Mouse (Mus musculus) adrenal gland, adult 2 months (tissue): Measurements from ENCODE around the gene Ajuba. TPM values are rescaled to one million over a fixed set of nuclear protein-coding genes. Genes with fewer than 3 reads are reported as not detected.

Source experiments
- DNase-seq: peaks from one replicate; pipeline ENCODE4 v3.0.0; 2021
- long read RNA-seq: library from polyadenylated mRNA; stranded (forward); transcript quantifications from one replicate; pipeline ENCODE4 v2.0.0, GENCODE M21; 2021
- polyA plus RNA-seq: library from polyadenylated mRNA; depleted of rRNA; stranded (reverse); fragments of >200 nt; gene quantifications from 2 replicates; pipeline ENCODE4 v1.2.3, GENCODE M21; 2012; rRNA removed
- total RNA-seq, 2 experiments: library from RNA; stranded (reverse); gene quantifications; 2 replicates each; pipeline ENCODE4 v1.2.3; 2021

Ajuba gene
- 10 to 100 TPM; 14.4 to 30.3 TPM for total RNA-seq
- polyA plus RNA-seq = 47.0 and 56.9 TPM in 2 replicates
- long read RNA-seq, transcript Ajuba-201 (8 exons, 3,397 nt) = major isoform, 32 of 36 reads
- long read RNA-seq, partial matches to known transcripts = 1 of 36 reads
- long read RNA-seq, other reads (novel, unspliced or antisense) = 3 of 36 reads

DNA sequence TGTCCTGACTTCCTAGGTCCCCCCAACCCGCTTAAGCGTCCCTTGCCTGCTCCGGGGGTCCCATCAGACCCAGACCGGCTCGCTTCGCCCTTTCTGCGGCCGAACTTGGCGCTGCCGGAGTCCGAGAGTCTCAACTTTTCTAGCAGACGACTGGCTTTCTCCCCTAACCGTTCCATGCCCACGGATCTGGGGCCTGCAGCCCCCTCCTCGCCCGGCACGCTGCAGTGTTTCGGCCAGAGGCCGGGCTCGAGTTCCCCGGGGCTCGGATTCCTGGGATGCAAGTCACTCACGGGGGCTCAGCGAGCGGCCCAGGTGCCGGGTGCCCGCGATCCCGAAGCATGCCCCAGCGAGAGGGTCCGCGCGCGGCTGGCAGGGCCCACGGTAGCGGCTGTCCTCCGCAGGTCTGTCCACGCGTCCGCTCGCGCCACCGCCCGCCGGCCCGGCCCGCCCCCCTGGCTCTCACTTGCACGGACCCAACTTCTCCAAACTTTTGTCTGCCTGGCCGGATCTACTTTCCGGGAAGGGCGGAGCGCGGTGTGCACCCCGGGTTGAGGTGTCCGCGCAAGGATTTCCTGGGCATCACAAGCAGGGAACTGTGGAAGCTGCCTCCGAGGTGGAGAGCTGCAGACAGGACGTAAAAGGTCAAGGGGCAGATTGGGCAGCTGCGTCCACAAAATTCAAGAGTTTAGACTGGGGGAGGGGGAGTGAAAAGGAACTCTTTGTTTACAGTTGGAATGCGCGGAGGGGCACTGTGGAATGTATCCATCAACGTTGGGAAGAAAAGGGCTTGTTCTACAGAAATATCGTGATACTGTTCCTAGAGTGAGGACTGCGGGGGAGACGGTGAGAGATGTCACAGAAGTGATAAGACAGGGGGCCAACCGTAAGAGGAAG, at the start of gene Ajuba:
TSS of gene Ajuba (minus strand) at position 470 of the 894 bp plus-strand sequence.
- DNase-seq = peak; percentile 95

DNA sequence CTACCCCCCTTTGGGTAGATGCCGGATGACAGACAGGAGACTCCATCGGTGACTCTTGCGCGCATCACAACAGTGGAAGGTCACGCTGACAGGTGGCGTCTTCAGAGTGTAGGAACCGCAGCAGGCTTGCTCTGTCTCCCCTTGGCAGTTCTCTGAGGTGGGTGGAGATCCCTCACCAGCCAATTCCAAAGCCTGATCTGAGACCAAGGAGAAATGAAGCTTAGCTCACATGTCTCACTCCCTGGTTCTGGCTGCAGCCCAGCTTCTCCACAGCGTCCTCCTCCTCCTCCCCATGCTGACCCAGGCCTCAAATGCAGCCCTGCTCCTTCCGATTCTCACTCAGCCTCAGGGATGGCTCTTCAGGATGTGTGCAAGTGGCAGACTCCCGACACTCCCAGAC, 47.6 kb upstream of the Ajuba start:
- DNase-seq = no peak

DNA sequence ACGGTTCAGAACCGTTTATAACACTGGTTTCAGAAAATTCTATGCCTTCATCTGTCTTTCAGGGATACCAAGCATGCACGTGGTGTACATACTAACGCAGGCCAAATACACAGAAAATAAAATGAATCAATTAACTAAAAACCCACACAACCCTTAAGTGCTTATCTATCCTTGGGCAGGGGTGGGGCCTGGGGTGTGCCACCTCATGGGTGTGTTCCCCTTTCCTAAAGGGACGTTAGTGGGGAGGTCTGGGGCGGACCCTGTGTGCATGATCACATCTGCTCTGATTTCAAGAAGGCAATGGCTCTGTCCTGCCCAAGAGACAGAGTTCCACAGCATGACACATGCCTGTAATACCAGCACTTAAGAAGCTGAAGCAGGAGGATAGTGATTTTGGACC, 46.0 kb upstream of the Ajuba start:
- no peak for DNase-seq

DNA sequence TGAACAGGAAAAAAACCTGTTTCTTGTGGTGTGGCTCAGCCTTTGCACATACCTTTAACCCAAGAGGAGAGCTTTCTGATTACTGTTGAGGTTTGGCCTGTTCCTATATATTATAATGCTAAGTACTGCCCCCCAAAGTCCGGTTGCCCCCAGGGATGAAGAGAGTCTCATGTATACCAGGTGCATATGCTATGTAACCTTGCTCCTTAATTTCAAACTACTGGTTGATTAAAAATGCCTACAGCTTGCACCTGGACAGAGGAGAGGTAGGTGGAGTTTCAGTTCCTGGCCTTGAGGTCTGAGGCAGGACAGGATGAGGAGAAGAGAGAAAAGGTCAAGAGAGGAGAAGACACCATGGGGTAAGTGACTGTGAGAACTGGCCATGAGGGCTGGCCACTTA, 43.8 kb upstream of the Ajuba start, which contains the start of gene Psmb11:
TSS of gene Psmb11 (plus strand) at position 301 of the 400 bp plus-strand sequence.
- no peak for DNase-seq

DNA sequence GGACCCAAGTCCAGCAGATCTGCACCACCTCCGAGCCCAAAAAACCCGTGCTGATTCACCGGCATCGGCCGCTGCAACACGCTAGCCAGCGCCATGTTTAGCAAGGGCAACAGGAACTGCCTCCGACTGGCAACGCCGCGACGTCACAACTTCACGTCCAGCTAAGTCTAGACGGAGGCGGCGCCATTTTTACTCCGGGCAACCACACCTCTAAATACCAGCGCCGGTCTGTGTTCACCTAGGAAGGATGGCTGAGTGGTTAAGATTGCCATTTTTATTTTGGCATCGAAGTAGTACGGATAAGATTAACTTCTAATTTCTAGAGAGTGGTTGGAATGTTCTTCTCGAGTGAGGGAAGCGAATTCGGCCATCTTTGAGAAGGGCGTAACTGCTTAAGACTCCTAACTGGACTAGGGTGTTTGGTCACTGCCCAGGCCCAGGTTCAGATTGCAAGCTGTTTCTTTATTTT, 40.6 kb upstream of the Ajuba start, which contains the start of gene Psmb5:
TSS of gene Psmb5 (minus strand) at position 126 of the 469 bp plus-strand sequence.
- DNase-seq = peak; percentile 90

DNA sequence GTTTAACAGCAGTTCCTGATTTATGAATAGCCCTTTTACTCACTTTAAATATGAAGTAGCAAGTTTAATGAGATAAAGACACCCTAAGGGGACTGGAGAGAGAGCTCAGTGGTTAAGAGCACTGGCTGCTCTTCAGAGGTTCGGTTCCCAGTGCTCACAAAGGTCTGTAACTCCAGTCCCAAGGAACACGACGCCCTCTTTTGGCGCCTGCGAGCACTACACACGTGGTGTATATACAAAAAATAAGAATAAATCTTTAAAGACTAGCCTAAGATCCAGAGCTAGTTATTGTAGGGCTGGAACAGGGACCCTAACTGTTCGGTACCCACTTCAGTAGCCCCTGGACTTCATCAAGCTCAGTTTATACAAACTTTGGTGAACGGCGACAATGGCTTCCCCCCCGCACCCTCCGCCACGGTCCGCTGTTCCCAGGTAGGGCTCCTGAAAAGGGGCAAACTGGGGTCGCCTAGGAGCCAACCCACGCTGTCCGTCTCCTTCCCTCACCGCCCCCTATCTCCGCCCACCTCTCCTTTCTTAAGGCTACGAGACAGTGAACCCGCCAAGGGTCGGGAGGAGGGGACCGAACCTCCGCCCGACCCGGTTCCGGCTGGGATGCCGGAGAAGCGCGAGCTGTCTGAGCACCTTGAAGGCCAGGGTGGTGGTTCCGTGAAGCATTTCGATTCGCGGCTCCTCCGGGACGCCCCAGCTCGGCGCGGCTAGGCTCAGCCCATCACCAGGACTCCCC, 40.0 kb upstream of the Ajuba start:
- DNase-seq = peak; percentile 6

DNA sequence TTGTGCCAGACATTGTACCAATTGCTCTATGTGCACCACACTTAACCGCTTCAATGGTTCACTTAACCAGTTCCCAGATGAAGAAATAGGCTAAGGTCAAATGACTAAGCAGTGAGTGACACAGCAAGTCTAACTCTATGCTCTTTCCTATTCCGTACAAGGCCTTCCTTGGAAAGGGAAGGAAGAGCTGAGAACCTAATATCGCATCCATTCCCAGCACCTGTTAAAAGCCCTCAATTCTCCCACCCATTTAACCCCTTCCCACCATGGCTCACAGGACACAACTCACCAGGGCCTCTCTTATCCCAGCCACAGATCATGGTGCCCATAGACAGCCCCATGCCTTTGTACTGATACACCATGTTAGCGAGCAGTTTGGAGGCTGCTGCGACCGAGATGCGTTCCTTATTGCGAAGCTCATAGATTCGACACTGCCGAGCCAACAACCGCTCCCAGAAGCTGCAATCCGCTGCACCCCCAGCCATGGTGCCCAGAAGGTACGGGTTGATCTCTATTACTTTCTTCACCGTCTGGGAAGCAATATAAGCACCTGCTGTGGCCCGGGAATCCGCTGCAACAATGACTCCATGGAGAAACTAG, 39.0 kb upstream of the Ajuba start:
- peak; percentile 56 for DNase-seq

DNA sequence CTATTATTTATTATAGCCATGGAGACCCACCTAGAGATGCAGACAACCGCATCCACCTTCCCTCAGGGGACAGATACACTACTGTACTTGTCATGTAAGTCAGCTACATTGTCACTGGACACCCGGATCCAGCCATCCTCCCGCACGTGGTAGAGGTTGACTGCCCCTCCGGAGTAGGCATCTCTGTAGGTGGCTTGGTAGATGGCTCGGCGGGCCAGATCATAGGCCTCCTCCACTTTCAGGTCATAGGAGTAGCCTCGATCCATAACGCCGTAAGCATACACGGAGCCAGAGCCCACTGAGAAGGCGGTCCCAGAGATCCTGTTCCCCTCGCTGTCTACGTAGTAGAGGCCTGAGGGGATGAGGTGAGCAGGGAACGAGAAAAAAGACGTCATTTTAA, 36.8 kb upstream of the Ajuba start:
- peak; percentile 1 for DNase-seq

DNA sequence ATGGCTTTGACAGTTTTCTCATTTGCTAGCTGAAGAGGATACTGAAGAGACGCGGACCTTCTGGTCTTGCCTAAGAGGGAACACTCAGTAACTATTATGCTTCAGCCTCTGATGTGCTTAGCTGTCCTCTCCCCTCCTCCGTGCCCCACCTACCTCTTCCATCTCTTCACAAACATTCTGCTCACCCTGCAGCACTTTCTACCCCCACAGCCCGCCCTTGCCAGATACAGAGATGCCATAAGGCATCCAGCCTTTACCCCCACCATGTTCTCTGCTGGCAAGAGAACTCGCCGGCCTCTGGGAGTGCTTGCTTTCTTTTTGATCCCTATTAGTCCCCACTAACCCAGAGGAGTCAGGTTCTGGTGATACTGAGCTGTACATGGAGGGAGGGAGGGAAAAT, 33.3 kb upstream of the Ajuba start:
- no peak for DNase-seq

DNA sequence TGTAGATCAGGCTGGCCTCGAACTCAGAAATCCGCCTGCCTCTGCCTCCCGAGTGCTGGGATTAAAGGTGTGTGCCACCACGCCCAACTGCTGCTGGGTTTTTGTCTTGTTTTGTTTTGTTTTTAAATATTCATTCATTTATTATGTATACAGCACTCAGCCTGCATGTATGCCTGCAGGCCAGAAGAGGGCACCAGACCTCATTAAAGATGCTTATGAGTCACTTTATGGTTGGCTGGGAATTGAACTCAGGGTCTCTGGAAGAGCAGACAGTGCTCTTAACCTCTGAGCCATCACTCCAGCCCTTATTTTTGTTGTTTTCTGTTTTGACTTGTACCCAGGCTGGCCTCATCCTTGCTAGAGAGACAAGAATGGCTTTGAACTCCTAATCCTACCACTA, 32.6 kb upstream of the Ajuba start:
- no peak for DNase-seq

DNA sequence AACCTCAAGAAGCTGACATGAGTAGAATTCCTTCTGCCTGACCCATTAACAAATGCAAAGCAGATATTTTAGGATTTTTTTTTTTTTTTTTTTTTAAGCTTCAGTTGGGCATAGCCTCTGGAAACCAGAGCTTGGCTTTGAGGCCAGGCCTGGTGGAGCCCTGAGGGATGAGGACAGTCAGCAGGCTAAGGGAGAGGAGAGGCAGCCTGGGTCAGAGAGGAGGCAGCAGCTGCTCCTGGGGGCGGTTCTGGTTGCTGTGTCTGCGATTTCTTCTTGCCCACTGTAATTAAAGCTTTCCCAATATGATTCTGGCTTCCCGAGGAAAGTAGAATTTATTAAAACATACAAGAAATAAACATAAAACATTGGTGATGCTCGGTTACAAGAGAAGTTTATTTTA, 31.9 kb upstream of the Ajuba start:
- DNase-seq = no peak

DNA sequence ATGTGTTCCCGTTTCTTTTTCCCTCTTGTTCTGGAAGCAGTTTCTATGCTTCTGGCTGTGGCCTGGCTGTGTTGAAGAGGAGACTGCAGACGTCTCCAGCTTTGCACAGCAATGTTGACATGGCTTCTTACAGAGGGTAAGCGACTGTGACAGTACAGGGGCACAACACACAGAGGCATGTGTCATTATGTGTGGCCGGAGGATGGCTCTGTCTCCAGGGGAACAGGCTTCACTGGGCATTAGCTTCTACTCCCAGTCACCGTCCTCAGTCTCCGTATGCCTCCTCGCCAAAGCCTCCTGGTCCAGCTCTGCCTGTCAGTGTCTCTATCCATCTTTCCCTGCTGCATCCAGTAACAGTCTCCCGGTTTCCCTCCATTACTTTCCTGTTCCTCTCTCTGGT, 29.9 kb upstream of the Ajuba start:
- DNase-seq = no peak

DNA sequence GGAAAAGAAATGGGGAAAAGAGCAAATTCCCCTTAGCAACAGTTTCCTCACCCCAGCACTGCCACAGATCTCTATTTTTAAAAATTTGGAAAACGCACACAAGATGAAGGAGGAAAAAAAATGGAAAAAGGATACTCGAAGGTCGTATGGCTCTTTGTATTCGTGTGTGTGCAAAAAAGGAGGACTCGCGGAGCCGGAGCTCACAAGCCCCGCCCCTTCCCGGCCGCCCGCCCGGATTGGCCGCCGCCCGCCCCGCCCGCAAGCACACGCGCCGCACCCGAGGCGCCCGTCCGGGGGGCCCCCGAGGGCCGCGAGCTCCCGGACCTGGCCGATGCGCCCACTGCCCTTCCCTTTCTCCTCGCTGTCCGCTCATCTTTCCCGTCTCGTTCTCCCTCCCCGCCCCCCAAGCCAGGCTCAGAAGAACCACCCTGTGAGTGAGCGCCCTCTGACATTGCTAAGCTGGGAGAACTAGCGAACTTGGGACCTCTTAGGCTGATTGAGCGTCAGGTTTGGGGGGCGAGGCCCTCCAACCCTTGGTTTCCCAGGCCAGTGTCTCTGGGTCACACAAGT, 28.5 kb upstream of the Ajuba start, which contains the start of gene 4931414P19Rik:
TSS of gene 4931414P19Rik (minus strand) at position 242 of the 570 bp plus-strand sequence.
- DNase-seq = peak; percentile 91

DNA sequence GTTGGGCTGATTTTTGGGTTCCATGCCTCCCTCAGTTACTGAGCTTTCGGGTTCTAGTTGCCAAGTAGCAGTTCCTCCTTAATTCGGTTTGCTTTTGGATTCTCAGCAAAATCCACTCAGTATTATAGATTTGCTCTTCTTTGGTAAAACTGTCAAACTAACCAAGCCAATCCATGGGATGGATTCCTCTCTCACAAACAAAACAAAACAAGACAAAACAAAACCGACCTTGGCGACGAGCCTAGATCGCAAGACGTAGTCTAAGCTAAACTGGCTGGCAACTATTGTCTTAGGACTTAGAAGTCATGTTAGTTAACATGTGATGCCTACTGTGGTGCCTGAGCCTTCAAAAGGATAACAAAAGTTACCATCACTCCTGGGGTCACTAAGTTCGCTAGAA, 26.3 kb upstream of the Ajuba start:
- DNase-seq = no peak

DNA sequence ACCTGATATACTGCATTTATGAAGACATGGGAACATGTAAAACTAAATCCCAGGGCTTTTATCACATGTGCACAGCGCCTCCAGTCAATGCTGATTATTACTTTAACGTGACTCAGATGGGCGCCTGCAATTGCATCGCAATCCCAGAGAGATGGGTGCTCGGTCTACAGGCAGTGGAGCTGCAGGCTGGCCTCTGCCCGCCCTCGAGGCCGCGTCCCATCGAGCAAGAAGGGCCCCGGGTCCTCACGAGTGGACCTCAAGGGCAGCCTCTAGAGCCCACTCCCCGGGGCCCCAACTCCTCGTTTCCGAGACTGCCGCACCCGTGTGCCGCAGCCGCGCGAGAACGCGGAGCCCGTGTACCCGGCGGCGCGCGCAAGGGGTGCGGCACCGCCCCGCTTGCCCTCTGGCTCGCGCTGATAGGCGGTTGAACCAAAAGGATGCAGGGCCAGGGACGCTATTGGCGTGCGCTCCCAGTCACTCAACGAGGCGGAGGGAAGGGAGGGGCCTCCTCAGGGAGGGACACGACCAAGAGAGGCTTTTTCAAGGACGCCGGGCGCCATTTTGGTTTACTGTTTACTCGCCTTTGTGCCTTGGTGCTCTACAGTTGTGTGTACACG, 25.8 kb upstream of the Ajuba start:
- peak; percentile 97 for DNase-seq

DNA sequence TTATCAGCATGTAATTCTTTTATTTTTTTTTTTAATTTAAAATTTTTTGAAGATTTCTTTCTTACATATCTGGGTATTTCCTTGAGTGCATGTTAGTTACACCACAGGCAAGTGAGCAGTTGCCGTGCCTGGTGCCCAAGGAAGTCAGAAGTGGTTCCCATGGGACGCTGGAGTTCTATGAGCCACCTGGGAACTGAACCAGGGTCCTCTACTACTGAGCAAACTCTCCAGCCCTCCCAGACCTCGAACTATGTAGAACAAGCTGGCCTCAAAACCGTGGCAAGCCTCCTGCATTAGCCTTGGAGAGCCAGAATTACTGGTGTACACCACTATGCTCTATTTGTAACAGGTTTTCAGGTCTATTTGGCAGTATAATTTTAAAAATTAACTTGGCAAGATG, 25.3 kb upstream of the Ajuba start:
- no peak for DNase-seq

DNA sequence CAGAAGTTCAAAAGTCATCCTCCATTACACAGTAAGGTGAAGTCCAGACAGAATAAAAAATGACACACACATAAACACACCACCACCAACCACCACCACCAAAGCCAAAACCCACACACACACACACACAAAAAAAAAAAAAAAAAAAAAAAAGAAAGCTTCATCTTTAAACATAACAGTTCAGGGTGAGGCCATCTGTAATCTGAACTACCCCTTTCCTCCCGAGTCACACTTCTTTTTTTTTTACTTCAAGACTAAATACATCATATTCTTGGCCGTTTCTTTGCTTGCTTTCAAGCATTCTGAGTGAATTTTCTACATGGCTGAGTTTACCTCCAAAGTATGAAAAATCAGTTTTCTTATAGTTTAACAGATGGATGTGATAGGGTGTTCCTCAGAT, 24.2 kb upstream of the Ajuba start:
- no peak for DNase-seq

DNA sequence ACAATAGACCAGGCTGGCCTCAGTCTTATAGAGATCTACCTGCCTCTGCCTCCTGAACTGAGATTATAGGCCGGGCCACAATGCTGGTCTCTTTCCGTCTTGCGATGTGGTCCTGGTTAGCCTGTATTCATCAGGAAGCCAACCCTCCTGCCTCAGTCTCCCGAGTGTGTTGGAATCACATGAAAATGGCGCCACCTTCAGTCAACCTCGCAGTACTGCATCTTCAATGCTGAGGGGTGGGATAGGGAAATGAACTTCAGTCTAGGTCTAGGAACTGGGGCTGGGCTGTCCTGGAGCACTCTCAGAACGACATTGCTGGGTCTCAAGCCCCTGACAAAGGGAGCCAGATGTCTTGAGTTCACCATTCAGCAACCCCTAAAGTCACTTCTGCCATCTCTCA, 19.7 kb upstream of the Ajuba start:
- DNase-seq = no peak

DNA sequence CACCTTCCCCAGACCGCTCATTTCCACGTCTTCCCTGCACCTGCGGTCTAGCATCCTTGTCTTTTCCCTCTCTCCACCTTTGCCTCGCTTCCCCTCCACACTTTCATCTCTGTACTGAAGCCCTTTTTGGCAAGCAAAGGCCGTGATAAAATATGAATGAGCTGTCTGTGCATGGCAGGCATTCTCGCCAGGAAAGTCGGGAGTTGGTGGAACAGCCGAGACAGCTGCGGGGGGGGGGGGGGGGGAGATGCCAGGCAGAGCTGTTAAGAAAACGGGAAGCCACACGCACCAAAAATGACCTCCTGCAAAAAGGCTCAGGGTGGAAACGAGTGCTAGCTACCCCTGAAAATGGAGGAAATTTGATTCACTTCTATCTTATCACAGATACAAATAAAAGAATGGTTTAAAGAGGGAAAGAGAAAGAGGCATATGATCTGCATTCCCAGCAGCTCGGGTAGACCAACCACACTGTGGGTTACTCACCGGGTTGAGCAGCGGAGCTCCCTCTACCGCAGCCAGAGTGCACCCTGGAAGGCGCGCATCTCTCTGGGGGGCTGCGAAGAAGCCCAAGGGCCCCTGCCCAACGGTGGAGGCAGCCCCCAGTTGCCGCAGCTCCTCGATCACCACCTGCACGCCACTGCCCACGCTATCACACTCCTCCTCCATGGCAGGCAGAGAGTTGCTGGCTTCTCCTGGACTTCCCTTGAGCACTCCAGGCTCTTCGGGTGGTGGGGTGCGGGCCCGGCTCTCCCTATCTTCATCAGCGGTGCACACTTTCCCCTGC, 17.5 kb upstream of the Ajuba start:
- no peak for DNase-seq

DNA sequence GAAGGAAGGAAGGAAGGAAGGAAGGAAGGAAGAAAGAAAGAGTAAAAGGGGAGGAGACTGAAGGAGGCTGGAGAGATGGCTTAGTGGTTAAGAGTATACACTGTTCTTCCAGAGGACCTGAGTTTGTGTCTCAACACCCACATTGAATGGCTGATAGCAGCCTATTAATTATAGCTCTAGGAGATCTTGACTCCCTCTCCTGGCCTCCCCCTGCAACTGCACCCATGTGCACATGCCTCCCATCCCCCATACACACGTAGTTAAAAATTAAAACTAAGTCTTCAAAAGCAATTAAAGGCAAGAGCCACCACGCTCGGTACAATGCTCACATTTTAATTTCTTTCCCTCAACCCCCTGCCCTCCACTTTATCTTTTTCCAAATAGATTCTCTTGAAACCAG, 16.7 kb upstream of the Ajuba start:
- no peak for DNase-seq
